Mouse (Mus musculus) bone marrow macrophage, adult 2 months (primary cell): ENCODE data around the gene Lgals2. TPM values are rescaled to one million over a fixed set of nuclear protein-coding genes. Genes with fewer than 3 reads are reported as not detected.

ENCODE experiments used
- H3K27ac ChIP-seq: 2 replicates; pipeline ENCODE4 v1.5.1; 2012; ENCODE audit warnings: low read depth, low read length; ENCODE audit not compliant: insufficient read depth
- H3K4me1 ChIP-seq: 2 replicates; pipeline ENCODE4 v1.6.1; 2012; ENCODE audit warnings: low read length; ENCODE audit not compliant: control insufficient read depth, insufficient read depth
- H3K4me3 ChIP-seq: 2 replicates; pipeline ENCODE4 v1.5.1; 2012; ENCODE audit warnings: mild to moderate bottlenecking, low read length, moderate library complexity; ENCODE audit not compliant: insufficient read depth
- CTCF ChIP-seq: IDR thresholded peaks from 2 replicates; pipeline ENCODE4 v1.5.1; 2012; ENCODE audit warnings: low read depth, mild to moderate bottlenecking, low read length, moderate library complexity
- POLR2A ChIP-seq: IDR thresholded peaks from 2 replicates; pipeline ENCODE4 v1.6.1; 2012; ENCODE audit warnings: mild to moderate bottlenecking, low read depth, low read length, borderline replicate concordance
- polyA plus RNA-seq: library from polyadenylated mRNA; stranded (reverse); fragments of >200 nt; gene quantifications from 2 replicates; pipeline ENCODE4 v1.2.4, GENCODE M21; 2012; ENCODE audit not compliant: missing spikeins, insufficient read depth, insufficient read length

Lgals2 gene
- polyA plus RNA-seq, 1 experiment = not detected

- Histone ChIP-seq H3K4me1 (peaks cover 3% of the 10 kb centered on the region; the same call in 1 of the 2 replicates), H3K4me3 (no peak overlapping the region), H3K27ac (no peak overlapping the region)
- TF ChIP-seq CTCF = no peak
- TF ChIP-seq POLR2A = no peak
These were observed 10.5 kb downstream of the Lgals2 start for GRCm38 (mm10) chr15:78844791-78845190.

GRCm38 (mm10) chr15:78843581-78844469, 11.5 kb downstream of the Lgals2 start:
- H3K4me1 ChIP-seq = peaks cover 3% of the 10 kb centered on the region; the same call in 1 of the 2 replicates
- H3K4me3 ChIP-seq = no peak overlapping the region
- no peak for TF ChIP-seq CTCF
- no peak for TF ChIP-seq POLR2A
- H3K27ac ChIP-seq = no peak overlapping the region

GRCm38 (mm10) chr15:78842371-78843163, 12.8 kb downstream of the Lgals2 start, which contains the start of gene Cdc42ep1:
Gene Cdc42ep1, plus strand, starts transcription at chr15:78842624.
- peaks cover 3% of the 10 kb centered on the region; the same call in 1 of the 2 replicates for H3K4me1 ChIP-seq
- no peak within 1 kb of the TSS for H3K27ac ChIP-seq
- TF ChIP-seq POLR2A (no peak), CTCF (no peak)
- H3K4me3 ChIP-seq = peak within 1 kb of the TSS; percentile 41

- Histone ChIP-seq H3K4me1 (peaks cover 3% of the 10 kb centered on the region; the same call in 1 of the 2 replicates), H3K27ac (no peak overlapping the region)
These were observed 14.1 kb downstream of the Lgals2 start for GRCm38 (mm10) chr15:78841161-78841790.

GRCm38 (mm10) chr15:78840751-78841150, 14.6 kb downstream of the Lgals2 start:
- Histone ChIP-seq H3K4me3 (no peak overlapping the region), H3K4me1 (peaks cover 3% of the 10 kb centered on the region; the same call in 1 of the 2 replicates), H3K27ac (no peak overlapping the region)
- TF ChIP-seq POLR2A = no peak
- no peak for TF ChIP-seq CTCF

More at GRCm38 (mm10) chr15:78841161-78841790, 14.1 kb downstream of the Lgals2 start:
- TF ChIP-seq CTCF = no peak
- no peak for TF ChIP-seq POLR2A
- H3K4me3 ChIP-seq = no peak overlapping the region

GRCm38 (mm10) chr15:78840241-78840640, 15.1 kb downstream of the Lgals2 start:
- peaks cover 3% of the 10 kb centered on the region; the same call in 1 of the 2 replicates for H3K4me1 ChIP-seq
- TF ChIP-seq POLR2A (no peak), CTCF (no peak)
- H3K4me3 ChIP-seq = no peak overlapping the region
- H3K27ac ChIP-seq = no peak overlapping the region

- peaks cover 3% of the 10 kb centered on the region; the same call in 1 of the 2 replicates for H3K4me1 ChIP-seq
- TF ChIP-seq CTCF = no peak
- no peak for TF ChIP-seq POLR2A
- no peak overlapping the region for H3K4me3 ChIP-seq
- H3K27ac ChIP-seq = no peak overlapping the region
These were observed 15.6 kb downstream of the Lgals2 start for GRCm38 (mm10) chr15:78839744-78840143.

GRCm38 (mm10) chr15:78836086-78836621, 19.2 kb downstream of the Lgals2 start:
- no peak for TF ChIP-seq CTCF
- no peak for TF ChIP-seq POLR2A
- no peaks in the 10 kb centered on the region for H3K4me1 ChIP-seq
- H3K27ac ChIP-seq = no peak overlapping the region
- H3K4me3 ChIP-seq = no peak overlapping the region

- TF ChIP-seq POLR2A (no peak), CTCF (no peak)
- Histone ChIP-seq H3K27ac (no peak overlapping the region), H3K4me1 (no peaks in the 10 kb centered on the region), H3K4me3 (no peak overlapping the region)
These were observed 19.9 kb downstream of the Lgals2 start for GRCm38 (mm10) chr15:78835200-78836085.
